Mouse (Mus musculus) erythroid progenitor cell, adult 5-6 weeks (primary cell): ENCODE results near the gene Pdlim1. TPM values are rescaled to one million over a fixed set of nuclear protein-coding genes. Genes with fewer than 3 reads are reported as not detected.
A peak's percentile ranks its signal among the peaks of the same experiment; 100 is the strongest.

ENCODE experiments used
- ATAC-seq: replicated peaks from 2 replicates; pipeline ENCODE4 v1.8.0; 2016; ENCODE audit warnings: moderate number of reproducible peaks, mild to moderate bottlenecking, moderate TSS enrichment, inconsistent platforms; ENCODE audit not compliant: poor library complexity, low FRiP score, severe bottlenecking
- total RNA-seq, 2 experiments: library from RNA; stranded (forward) in 1 of 2; stranded (reverse) in 1 of 2; fragments of 150-400 nt in 1 of 2; fragments of 186-747, 209-891 nt in 1 of 2; gene quantifications; 2 replicates each; pipeline versions ENCODE4 v1.2.3 to v1.2.4; 2015 to 2017; ENCODE audit warnings: low replicate concordance in 2 of 2

Gene Pdlim1
- total RNA-seq (2015; ENCODE audit: low replicate concordance) (19.8 and 40.2 TPM in 2 replicates), total RNA-seq (2017; ENCODE audit: low replicate concordance) (13.3 and 17.2 TPM in 2 replicates)

DNA sequence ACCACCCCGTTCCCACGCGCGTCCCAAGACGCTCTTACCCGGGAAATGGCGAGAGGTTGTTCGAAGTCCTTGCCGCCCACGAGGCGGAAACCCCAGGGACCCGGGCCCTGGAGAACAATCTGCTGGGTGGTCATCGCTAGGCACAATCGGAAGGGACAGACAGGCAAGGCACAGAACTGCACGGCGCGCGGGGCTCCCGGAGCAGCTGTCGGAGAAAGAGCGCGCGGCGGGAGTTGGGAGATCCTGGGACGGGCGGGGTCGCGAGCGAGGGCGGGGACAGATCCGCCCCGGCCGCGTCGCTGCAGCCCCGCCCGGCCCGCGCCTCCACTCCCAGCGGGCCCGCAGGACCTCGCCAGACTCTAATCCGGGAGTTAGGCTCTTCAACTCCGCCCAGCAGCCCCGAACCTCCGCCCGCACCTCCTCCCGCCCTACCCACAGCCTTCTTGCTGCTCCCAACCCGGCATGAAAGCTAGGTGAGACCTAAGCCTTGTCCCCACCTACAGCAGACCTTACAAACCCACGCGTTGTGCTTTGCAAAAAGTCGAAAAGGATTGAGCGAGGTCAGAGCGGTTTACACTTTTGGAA lies at the start of gene Pdlim1:
Gene Pdlim1, minus strand, starts transcription at position 535 of the 585 bp plus-strand sequence.
- peak; percentile 87 for ATAC-seq

DNA sequence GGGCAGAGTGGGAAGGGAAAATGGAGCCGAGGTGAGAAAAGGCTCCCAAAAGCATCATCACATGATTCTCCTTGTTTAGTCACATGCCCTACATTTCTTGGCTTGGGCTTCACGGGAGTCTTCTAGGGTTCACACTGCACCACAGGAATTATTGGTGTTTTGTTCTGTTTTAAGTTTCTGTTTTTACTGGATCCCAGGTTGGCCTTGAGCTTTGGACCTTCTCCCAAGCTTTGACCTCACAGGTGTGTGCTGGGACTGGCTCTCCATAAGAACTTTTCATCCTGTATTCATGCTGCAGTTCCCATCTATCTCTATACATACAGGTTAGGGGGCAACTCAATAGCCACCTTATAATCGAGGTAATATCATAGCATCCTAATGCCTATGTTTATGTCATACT lies 47.6 kb upstream of the Pdlim1 start:
- no peak for ATAC-seq

GRCm38 (mm10) chr19:40318511-40318910 lies 46.9 kb upstream of the Pdlim1 start:
- ATAC-seq, result no peak

DNA sequence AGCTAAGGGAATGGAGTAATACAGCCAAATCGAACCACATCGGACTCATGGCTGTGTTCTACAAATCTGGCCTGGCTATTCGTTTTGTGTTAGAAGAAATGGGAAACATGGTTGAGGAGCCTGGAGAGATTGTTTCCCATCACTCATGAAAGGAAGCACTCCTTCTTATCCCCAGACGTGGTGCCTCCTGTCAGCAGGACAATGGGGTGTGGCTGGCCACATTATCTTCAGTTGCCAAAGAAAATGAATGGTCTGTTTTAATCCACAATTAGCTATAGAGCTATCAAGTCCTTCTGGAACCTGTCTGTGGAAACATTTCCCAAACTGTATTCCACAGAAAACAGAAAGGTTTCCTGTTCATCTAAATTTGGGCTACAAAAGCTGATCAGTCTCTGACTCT lies 45.4 kb upstream of the Pdlim1 start:
- ATAC-seq, result no peak

GRCm38 (mm10) chr19:40314252-40314651 lies 42.6 kb upstream of the Pdlim1 start:
- no peak for ATAC-seq

DNA sequence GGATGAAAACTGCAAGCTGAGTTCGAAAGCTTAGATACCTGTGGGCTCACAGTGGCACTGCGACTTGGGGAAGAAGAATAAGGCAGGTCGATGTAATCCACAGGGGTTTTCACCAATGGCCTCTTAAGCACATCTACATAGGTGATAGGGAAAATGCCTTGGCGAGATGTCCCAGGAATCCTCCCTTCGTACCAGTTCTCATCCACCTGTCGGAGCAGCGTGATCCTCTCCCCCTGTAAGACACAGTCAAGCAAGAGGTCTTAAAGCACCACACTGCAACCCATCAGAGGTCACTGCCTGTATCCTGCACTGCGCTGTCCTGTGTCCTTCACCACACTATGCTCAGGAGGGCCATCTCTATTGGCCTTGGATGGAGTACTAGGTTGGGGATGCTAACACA lies 40.0 kb upstream of the Pdlim1 start:
- ATAC-seq, result no peak

DNA sequence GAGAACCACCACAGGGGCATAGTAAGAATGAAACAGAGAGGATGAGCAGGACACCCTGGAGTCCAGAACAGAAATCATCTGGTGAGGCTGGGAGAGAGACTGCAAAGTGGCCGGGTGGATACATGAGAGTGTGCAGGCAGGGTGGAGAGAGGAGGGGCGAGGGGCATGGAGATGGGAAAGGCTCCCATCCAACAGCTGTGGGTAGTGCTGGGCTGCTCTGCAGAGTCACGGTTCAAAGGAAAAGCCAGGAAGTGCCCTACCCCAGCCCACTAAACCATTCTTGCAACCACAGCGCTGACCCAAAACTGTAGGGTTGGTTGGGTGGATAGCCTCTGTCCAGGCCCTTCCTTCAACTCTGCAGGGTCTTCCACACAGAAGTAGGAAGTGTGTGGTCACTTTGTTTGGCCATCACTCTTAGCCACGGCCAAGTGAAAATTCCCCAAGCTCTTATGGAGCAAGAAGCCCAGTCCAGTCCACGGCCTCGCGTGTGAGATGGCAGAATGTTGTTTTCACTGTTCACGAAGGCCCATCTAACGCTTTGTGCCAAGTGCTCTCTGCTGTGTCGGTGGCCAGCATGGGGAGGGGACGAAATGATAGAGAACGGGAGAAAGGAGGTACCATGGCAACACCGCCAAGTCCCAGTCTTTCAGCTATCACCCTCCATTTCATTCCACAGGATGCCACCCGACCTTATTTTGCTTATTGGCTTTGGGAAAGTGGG lies 38.9 kb upstream of the Pdlim1 start:
- ATAC-seq, result no peak

DNA sequence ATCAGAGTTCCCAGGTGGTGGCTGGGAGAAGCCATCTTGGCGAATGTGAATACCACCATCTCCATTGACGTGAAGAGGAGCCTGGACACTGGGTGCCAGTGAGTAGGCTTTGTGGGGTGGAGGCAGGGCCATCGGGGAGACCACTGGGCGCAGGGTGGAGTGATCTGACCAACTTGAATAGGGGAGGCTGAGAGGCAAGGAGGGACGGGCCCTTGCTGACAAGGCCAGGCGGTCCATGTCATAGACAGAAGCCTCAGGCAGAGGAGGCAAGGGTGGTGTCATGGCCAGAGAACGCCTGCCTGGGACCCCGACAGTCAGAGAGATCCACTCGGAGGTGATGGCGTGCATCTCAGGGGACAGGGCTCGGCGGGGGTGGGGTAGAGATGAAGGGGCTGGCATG lies 38.3 kb upstream of the Pdlim1 start:
- ATAC-seq, result no peak

DNA sequence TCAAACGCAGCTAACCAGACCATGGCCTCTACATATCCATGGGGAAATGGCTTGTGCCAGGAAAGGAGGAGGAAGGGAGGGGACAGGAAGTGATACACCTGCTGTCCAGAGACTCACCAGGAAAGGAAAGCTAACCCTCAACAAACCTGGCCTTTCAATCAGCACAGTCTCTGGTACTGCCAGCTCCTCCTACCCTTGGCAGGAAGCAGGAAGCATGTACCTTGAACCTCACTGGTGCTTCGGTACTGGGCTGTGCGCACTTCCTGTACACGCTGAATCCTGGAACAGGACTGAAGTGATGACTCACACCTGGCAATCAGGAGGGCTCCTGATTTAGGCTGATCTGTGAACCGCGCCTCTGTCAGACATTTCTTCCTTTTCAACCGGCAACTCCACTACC lies 35.9 kb upstream of the Pdlim1 start:
- no peak for ATAC-seq

DNA sequence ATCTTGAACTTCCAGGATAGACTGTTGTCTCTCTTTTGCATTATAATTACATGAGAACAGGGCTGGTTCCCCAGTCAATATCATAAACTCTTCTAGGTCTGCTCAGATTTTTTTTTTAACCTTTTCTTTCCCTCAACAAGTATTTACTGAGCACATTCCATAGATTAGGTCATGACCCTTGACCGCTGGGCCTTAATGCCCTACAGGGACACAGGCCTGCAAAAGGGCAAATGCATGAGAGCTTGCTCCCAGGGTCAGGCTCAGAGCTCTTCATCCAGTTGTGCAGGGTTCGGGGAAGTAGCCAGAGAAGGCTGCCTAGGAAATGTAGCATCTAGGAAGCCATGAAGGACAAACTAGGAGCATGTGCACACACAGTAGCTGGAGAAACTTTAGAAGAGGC lies 35.0 kb upstream of the Pdlim1 start:
- ATAC-seq, result no peak

DNA sequence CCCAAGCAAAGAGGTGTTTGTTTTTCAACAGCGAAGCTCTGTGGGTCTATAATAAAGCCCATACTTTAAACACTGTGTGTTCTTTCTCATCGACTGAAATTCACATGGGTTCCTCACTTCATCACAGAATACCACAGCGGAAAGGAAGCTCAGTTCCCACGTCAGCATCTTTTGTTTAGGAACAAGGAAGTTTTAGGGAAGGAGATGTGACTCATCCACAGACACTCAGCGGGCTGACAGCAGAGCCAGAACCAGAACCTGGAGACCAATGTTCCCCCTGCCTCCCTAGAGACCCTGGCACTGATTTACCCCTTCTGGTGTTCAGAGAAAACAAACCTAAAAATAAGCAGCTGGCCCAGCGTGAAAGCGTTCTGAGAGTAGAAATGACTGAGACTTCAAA lies 33.8 kb upstream of the Pdlim1 start:
- ATAC-seq, result no peak

DNA sequence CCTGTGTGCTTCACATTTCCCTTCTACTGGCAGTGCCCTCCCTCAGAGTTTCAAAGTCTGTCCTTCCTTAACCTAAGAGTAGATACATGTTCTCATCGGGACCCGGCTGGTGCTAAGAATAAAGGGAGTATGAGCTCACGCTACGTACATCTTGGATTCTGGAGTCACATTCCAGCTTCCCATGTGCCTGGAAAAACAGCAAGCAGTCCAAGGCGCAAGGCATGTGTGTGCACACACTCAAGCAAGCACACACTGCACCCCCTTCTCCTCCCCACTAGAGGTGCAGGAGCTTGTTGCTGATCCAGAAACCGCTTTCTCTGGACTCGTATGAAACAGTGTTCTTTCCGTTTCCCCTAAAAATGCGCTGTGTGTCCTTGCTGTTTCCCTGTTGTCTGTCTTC lies 31.3 kb upstream of the Pdlim1 start:
- no peak for ATAC-seq

- no peak for ATAC-seq
Observed at GRCm38 (mm10) chr19:40302477-40302876, 30.8 kb upstream of the Pdlim1 start.

DNA sequence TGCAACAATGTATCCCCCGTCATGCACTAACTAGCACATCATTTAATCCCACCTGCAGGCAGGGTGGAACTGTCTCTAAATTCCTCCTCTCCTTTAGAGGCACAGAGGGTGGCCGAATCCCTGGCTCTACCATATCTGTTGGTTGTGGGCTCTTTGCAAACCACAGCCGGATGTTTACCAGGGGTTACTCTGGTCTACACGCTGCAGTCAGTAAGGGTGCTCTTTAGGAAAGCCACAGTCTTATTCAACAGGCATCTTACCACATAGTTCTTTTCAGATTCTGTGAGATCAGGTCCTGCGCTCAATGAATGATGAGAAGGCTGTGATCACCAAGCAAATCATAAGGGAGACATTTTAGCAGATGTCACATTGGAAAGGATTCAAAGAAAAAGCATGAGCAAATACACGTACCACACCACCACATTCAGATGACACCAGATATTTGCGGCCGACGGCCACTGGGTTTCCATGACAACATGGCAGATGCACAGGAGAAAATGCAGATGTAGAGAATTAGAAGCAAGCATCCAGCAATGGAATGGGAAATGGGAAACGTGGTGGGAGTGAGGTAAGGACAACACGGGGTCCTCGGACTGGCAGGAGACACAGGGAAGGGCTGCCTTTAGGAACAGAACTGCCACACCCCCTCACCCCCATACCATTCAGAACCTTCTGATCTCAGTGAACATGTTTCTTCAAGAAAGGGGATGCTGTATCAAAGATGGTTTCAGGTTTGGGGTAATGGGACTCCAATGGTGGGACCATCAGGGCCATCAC lies 28.5 kb upstream of the Pdlim1 start:
- no peak for ATAC-seq

GRCm38 (mm10) chr19:40299182-40299581 lies 27.5 kb upstream of the Pdlim1 start:
- no peak for ATAC-seq

DNA sequence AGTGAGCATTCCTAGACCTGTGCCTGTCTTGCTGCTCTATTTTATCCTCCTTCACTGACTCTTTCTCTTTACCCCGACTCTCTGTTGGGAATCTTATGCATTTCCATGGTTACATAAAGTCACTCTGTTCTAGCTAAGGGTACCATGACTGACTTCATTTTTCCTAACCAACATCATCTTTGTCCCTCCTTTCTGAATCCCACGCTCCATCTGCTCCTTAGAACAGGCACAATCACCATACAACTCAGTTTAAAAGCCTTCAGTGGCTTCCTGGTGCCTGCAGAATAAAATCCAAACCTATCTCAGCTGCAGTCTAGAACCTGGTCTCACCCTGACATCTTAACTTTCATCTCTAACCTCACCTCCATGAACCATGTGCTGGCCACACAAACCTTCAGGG lies 26.9 kb upstream of the Pdlim1 start:
- ATAC-seq, result no peak

DNA sequence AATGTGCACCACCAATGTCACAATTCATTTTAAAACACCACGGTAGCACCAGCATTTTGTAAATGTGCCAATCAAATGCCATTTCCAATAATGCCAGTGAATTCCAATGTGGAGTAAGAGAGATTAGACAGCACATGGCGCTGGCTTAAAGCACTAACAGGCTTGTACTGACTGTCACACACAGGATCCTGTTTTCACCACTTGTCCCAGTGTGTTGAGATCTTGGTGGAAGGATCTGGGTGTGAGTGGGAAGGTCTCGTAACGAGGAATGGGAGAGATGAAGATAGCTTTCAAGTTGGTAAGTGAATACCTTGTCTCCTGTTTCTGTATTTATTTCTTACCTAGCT lies 26.1 kb upstream of the Pdlim1 start:
- ATAC-seq, result no peak

GRCm38 (mm10) chr19:40297078-40297797 lies 25.6 kb upstream of the Pdlim1 start:
- ATAC-seq, result peak; percentile 75

DNA sequence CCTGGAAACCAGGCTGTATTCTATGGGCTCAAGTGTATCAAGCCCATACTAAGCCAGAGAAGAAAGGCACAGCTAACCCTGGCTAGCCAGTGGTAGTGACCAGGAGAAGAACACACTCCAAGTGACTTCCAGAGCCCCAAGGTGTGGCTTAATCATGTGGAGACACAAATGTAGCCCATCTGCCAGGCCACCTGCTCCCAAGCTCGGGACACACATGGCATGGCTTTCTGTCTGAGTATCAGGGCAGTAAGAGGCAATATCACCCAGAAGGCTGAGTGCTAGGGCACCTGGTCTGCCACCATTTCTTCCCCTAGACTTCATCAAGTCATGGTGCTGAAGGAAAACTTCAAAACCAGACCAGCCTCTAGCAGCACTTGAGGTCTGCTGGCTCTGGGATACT lies 22.6 kb upstream of the Pdlim1 start:
- ATAC-seq, result no peak

- no peak for ATAC-seq
Observed at GRCm38 (mm10) chr19:40293791-40294190, 22.1 kb upstream of the Pdlim1 start.
